Mouse (Mus musculus) intestine, postnatal 0 days (tissue): ENCODE data around the gene Nhs. TPM values are rescaled to one million over a fixed set of nuclear protein-coding genes. Genes with fewer than 3 reads are reported as not detected.

Experiments
- ATAC-seq: fragments of 200-750 bp; cut with Nextera tagmentation; 2 replicates; pipeline ENCODE4 v1.8.0; 2017; ENCODE audit warnings: mild to moderate bottlenecking, moderate TSS enrichment, moderate library complexity
- H3K27ac ChIP-seq: fragments of 300-500 bp; sonication (generic); 2 replicates; pipeline ENCODE4 v1.5.1; 2014; ENCODE audit warnings: mild to moderate bottlenecking, low read depth, low read length, moderate library complexity
- H3K27me3 ChIP-seq: fragments of 300-500 bp; sonication (generic); replicated peaks from 2 replicates; pipeline ENCODE4 v1.6.1; 2014; ENCODE audit warnings: low read length, mixed read lengths; ENCODE audit not compliant: control insufficient read depth, insufficient read depth
- H3K36me3 ChIP-seq: fragments of 300-500 bp; sonication (generic); 2 replicates; pipeline ENCODE4 v1.6.1; 2014; ENCODE audit warnings: mild to moderate bottlenecking, moderate library complexity; ENCODE audit not compliant: control insufficient read depth, insufficient read depth
- H3K4me1 ChIP-seq: fragments of 300-500 bp; sonication (generic); replicated peaks from 2 replicates; pipeline ENCODE4 v1.6.1; 2014; ENCODE audit warnings: antibody characterized with exemption, low read length, mixed read lengths; ENCODE audit not compliant: control insufficient read depth, insufficient read depth
- H3K4me2 ChIP-seq: fragments of 300-500 bp; sonication (generic); replicated peaks from 2 replicates; pipeline ENCODE4 v1.6.1; 2014; ENCODE audit warnings: low read depth, mild to moderate bottlenecking, moderate library complexity
- H3K4me3 ChIP-seq: fragments of 300-500 bp; sonication (generic); 2 replicates; pipeline ENCODE4 v1.5.1; 2014; ENCODE audit warnings: low read depth, low read length
- H3K9ac ChIP-seq: fragments of 300-500 bp; sonication (generic); 2 replicates; pipeline ENCODE4 v1.6.1; 2014; ENCODE audit warnings: mild to moderate bottlenecking, low read depth, low read length
- H3K9me3 ChIP-seq: fragments of 300-500 bp; sonication (generic); 2 replicates; pipeline ENCODE4 v1.6.1; 2016; ENCODE audit warnings: mixed run types; ENCODE audit not compliant: control insufficient read depth
- CTCF ChIP-seq: sonication (generic); IDR thresholded peaks from 2 replicates; pipeline ENCODE4 v1.5.1; 2016; ENCODE audit warnings: low read depth, mild to moderate bottlenecking, control low read depth, antibody characterized with exemption, moderate library complexity
- WGBS: fragments of 180-500 bp; shearing (Covaris S2); extraction: QIAGEN DNeasy Blood & Tissue Kit; methylation state at CpG from one replicate; pipeline ENCODE4 v1.1.7; 2014; 5-methylcytosine and 5-hydroxymethylcytosine counted together
- polyA plus RNA-seq: library from polyadenylated mRNA; unstranded; fragments of >200 nt; fragmentation: Nextera tagmentation; extraction: Ambion mirVana; gene quantifications from 2 replicates; pipeline ENCODE4 v1.2.1, GENCODE M21; 2015

Gene Nhs
- polyA plus RNA-seq, 1 experiment from 2014 or later: 0.34 TPM

GRCm38 (mm10) chrX:161997170-161997795 is 162.2 kb downstream of the Nhs start:
- no peak for TF ChIP-seq CTCF
- 70% methylated on average over 2 of the region's 2 CpGs for WGBS
- no peak overlapping the region for H3K4me2 ChIP-seq

GRCm38 (mm10) chrX:161990171-161990570 is 169.4 kb downstream of the Nhs start:
- Histone ChIP-seq H3K4me3 (no peak overlapping the region), H3K4me2 (no peak overlapping the region), H3K9me3 (no peaks in the 10 kb centered on the region), H3K27ac (no peak overlapping the region), H3K27me3 (no peaks in the 10 kb centered on the region), H3K9ac (no peak overlapping the region), H3K36me3 (no peaks in the 10 kb centered on the region), H3K4me1 (no peaks in the 10 kb centered on the region)
- TF ChIP-seq CTCF: no peak
- 95% methylated on average over 1 of the region's 1 CpGs for WGBS
- ATAC-seq: no peak

More at GRCm38 (mm10) chrX:161997170-161997795, 162.2 kb downstream of the Nhs start:
- no peak overlapping the region for H3K4me3 ChIP-seq
- H3K4me1 ChIP-seq: no peaks in the 10 kb centered on the region
- no peaks in the 10 kb centered on the region for H3K9me3 ChIP-seq
- no peaks in the 10 kb centered on the region for H3K36me3 ChIP-seq
- no peak overlapping the region for H3K9ac ChIP-seq
- 0 out of 2 replicates have a peak, but pooled peaks cover 3% of the 10 kb centered on the region for H3K27me3 ChIP-seq
- H3K27ac ChIP-seq: no peak overlapping the region
- ATAC-seq: no peak

- 74% methylated on average over 6 of the region's 6 CpGs for WGBS
- Histone ChIP-seq H3K4me2 (no peak overlapping the region), H3K27ac (no peak overlapping the region), H3K27me3 (no peaks in the 10 kb centered on the region; the same call in 1 of the 2 replicates), H3K4me3 (no peak overlapping the region), H3K36me3 (no peaks in the 10 kb centered on the region), H3K9me3 (no peaks in the 10 kb centered on the region), H3K4me1 (no peaks in the 10 kb centered on the region), H3K9ac (no peak overlapping the region)
- no peak for ATAC-seq
- no peak for TF ChIP-seq CTCF
Observed at GRCm38 (mm10) chrX:161984961-161985360, 174.6 kb downstream of the Nhs start.

GRCm38 (mm10) chrX:161981399-161981798 is 178.1 kb downstream of the Nhs start:
- H3K9me3 ChIP-seq: no peaks in the 10 kb centered on the region
- no peak overlapping the region for H3K4me2 ChIP-seq
- no peaks in the 10 kb centered on the region for H3K36me3 ChIP-seq
- no peak overlapping the region for H3K9ac ChIP-seq
- no peak for TF ChIP-seq CTCF
- no peak overlapping the region for H3K27ac ChIP-seq
- WGBS: 56% methylated on average over 6 of the region's 6 CpGs
- ATAC-seq: no peak
- H3K4me1 ChIP-seq: no peaks in the 10 kb centered on the region
- no peak overlapping the region for H3K4me3 ChIP-seq
- no peaks in the 10 kb centered on the region; the same call in 1 of the 2 replicates for H3K27me3 ChIP-seq

GRCm38 (mm10) chrX:161979946-161980345 is 179.6 kb downstream of the Nhs start:
- no peaks in the 10 kb centered on the region for H3K36me3 ChIP-seq

GRCm38 (mm10) chrX:161977236-161977841 is 182.2 kb downstream of the Nhs start:
- no peaks in the 10 kb centered on the region for H3K36me3 ChIP-seq
- TF ChIP-seq CTCF: no peak
- no peak overlapping the region for H3K4me3 ChIP-seq
- H3K27ac ChIP-seq: no peak overlapping the region
- H3K4me2 ChIP-seq: no peak overlapping the region
- H3K4me1 ChIP-seq: no peaks in the 10 kb centered on the region
- H3K9ac ChIP-seq: no peak overlapping the region
- no peak for ATAC-seq
- 56% methylated on average over 4 of the region's 4 CpGs for WGBS
- no peaks in the 10 kb centered on the region for H3K9me3 ChIP-seq
- 0 out of 2 replicates have a peak, but pooled peaks cover 2% of the 10 kb centered on the region for H3K27me3 ChIP-seq

More at GRCm38 (mm10) chrX:161979946-161980345, 179.6 kb downstream of the Nhs start:
- Histone ChIP-seq H3K4me1 (no peaks in the 10 kb centered on the region), H3K9me3 (no peaks in the 10 kb centered on the region), H3K4me2 (no peak overlapping the region), H3K9ac (no peak overlapping the region), H3K4me3 (no peak overlapping the region), H3K27me3 (no peaks in the 10 kb centered on the region; the same call in 1 of the 2 replicates), H3K27ac (no peak overlapping the region)
- no peak for ATAC-seq
- TF ChIP-seq CTCF: no peak
